Mouse (Mus musculus): ENCODE data around the gene Rdh16f1.
"Not testable (repeated sequence)": the region's sequence is repeated elsewhere in the genome, so short reads cannot be mapped to it uniquely, and the experiment has no call there.

Gene Rdh16f1

DNA sequence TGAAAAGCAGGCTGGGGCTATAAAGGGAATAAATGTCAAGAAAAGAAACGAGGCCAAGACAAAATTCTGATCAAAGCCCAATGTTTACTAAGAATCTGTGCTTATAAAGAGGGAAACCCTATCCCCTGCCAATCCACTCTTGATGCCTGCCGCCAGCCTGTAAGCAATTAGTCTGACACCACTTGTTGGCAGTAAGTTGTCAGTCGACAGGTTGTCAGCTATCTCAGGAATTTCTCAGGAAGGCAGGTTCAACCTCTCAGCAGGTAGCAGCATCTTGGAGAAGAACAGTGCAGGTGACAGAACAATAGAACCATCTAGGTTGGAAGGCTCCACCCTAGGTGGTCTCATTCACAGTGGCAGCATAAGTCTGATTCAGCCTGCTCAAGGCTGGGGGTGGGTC lies 69.5 kb downstream of the Rdh16f1 start:
- DNase-seq (ENCODE audit: low spot score) = no peak

DNA sequence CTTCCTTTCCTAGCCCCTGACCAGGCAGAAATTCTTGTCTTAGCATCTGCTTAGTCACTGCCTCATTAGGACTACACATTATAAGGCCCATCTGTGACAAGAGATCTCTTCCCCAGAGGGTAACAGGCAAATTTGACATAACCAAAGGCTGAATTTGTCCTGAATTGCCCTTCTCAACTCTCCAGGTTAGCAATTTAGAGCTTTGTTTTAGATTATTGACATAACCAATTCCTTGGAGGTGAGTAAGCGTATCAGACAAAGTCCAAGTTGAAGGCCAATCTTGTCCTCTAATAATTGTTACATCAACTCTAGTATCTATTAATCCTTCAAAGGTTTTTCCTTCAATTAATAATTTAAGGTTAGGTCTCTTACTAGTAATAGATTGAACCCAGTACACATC lies 74.6 kb downstream of the Rdh16f1 start:
- DNase-seq (ENCODE audit: low spot score) = not testable (repeated sequence)

DNA sequence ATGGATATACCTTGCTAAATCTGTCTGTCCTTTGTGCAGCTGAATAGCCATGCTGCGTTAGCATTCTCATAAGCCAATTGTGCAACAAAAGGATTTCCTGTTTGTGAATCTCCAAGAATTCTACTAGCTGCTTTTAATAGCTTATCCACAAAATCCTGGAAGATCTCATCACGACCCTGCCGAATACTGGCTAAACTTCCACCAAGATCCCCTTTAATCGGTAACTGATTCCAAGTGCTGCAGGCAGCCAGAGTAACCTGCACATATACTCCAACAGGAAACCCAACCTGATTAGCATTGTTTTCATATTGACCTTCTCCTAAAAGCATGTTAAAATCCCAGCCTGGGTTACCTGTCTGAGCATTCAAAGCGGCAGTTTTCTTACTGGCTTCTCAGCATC lies 75.7 kb downstream of the Rdh16f1 start:
- no peak for DNase-seq (ENCODE audit: low spot score)

DNA sequence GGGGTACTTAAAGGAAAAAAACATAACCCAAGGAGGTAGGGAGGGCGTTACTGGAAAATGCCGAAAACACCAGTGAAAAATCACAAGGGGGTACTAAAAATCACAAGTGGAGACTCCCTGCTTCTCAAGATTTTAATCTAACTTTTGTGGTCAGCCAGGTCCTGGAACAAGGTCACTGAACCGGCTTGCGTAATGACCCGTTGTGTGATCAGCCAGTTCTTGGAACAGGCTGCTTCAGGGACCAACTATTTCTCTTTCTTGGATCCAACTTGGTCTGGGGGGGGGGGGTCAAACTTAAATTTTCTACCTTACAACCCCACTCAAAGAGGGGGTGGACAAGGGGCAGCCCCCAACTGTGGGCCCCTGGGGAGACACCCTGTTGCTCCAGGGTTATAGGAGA lies 78.2 kb downstream of the Rdh16f1 start:
- DNase-seq (ENCODE audit: low spot score) = not testable (repeated sequence)

DNA sequence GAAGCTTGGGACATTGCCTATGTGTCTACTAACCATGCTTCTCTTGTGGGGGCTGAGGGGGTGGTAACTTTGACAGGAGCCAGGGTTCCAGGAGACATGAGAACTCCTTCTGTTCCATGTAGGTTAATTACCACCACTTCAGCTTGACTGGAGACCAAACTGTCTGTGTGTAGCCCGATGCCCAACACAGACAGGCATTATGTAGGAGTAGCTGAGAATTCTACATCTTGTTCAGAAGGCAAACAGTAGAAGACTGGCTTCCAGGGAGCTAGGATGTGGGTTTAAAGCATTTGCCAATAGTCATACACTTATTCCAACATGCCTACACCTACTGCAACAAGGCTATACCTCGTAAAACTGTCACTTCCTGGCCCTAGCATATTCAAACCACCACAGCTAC lies 79.0 kb downstream of the Rdh16f1 start:
- DNase-seq (ENCODE audit: low spot score) = no peak

DNA sequence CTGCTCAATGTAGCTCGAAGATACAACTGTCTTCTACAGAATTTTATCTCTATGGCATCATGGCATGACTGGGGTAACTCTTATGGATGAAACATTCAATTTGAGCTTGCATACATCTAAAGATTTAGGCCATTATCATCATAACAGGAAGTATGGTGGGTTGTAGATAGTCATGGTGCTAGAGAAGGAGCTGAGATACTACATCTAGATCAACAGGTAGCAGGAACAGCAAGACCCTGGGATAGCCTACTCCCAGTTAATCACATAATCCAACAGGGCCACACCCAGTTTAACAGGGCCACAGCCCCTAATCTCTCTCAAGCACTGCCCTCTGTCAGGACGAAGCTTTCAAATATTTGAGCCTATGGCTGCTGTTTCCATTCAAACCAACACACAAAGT lies 81.2 kb downstream of the Rdh16f1 start:
- no peak for DNase-seq (ENCODE audit: low spot score)

Measured in embryo, embryonic 10.5 days (tissue).